Mouse (Mus musculus) thymus, postnatal 36 days (tissue): Measurements from ENCODE around the gene Fhad1.
"Not testable (repeated sequence)": the region's sequence is repeated elsewhere in the genome, so short reads cannot be mapped to it uniquely, and the experiment has no call there.

Source experiments
- DNase-seq, 2 experiments: peaks; one replicate each; pipeline ENCODE4 v3.0.0; 2022; ENCODE audit warnings: mixed read lengths in 2 of 2

Gene Fhad1

DNA sequence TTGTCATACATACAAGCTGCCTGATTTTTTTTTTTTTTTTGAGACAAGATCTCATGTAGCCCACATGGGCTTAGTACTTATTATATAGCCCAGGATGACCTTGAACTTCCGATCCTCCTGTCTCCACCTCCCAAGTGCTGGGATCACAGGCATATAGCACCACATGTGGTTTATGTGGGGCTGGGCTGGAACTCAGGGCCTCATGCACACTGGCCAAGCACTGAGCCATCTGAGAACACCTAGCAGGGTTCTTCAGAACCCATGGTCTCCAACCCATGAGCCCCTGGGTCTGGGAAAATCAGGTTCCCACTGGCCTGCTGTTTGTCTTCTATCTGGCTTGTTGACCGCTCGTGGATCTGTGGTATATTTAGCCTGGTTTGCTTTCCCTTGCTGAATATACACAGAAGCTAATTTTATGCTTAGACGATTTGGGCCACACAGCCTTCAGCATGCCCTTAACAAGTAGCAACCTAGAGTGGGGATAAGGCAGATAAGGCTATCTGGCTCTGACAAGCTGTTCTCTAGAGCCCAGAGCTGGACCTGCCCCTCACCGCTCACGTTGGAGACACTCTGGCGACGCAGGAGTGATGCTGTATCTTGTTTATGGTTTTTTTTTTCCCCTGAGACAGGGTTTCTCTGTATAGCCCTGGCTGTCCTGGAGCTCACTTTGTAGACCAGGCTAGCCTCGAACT is 24.9 kb upstream of the Fhad1 start:
- DNase-seq: no peak

GRCm38 (mm10) chr4:142037897-142038296 is 23.0 kb upstream of the Fhad1 start:
- no peak for DNase-seq

DNA sequence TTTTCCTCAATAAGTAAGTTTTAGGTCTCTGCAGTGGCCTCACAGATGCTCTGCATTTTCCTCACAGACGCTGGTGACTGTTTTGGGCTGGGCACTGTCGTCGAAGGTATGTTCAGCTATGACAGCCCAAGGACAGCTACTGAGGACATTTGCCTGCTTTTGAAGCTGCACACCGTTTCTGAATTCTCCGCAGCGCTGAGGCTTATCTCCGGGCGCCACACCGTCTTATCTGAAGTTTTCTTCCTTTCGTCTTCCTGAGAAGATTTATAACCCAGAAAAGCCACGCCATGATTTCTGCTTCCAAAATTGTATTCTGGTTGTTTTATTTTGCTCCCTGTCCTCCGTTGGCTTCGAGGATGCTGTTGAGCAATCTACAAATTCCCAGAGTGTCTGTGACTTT is 13.7 kb upstream of the Fhad1 start:
- DNase-seq: no peak

- DNase-seq: no peak
Observed at GRCm38 (mm10) chr4:142026965-142027364, 12.1 kb upstream of the Fhad1 start.

DNA sequence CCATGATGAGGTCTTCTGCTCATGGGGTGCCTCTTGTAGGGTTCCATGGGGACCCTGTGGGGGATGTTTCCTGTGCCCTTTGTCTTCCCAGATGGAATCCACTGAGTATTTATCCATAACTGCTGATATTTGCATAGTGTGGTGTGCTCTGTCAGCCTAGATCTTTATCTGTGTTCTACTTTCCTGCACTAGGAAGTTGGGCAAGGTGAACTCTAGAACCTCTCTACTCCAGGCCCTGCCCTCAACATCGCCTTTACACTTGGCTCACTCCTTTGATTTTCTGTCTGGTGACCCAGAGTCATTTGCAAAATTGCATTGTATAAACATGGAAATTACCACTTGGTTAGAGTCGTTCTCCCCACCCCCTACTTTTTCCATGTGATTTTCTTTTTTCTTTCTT is 9.7 kb upstream of the Fhad1 start:
- no peak for DNase-seq

GRCm38 (mm10) chr4:142023166-142023565 is 8.3 kb upstream of the Fhad1 start:
- no peak for DNase-seq

GRCm38 (mm10) chr4:142017686-142018085 is 2.8 kb upstream of the Fhad1 start:
- no peak for DNase-seq

GRCm38 (mm10) chr4:142011236-142011635 is 3.6 kb downstream of the Fhad1 start:
- no peak for DNase-seq

DNA sequence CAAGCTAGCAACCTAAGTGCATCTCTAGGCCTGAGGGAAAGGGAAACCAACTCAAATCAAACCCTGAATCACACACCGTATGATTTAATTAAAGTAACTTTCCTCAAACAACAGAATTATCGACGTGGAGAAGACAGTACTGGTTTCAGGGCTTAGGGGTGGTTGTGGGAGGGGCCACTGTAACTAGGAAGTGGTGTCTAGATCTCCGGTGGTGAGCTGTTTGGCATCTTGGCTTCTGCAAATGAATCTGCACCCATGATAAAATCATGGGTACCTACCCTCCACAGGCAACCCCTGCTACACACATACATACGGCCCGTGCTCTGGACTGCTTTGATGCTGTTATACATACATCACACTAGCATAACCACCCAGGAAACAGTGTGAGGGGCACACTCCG is 4.4 kb downstream of the Fhad1 start:
- DNase-seq: no peak

DNA sequence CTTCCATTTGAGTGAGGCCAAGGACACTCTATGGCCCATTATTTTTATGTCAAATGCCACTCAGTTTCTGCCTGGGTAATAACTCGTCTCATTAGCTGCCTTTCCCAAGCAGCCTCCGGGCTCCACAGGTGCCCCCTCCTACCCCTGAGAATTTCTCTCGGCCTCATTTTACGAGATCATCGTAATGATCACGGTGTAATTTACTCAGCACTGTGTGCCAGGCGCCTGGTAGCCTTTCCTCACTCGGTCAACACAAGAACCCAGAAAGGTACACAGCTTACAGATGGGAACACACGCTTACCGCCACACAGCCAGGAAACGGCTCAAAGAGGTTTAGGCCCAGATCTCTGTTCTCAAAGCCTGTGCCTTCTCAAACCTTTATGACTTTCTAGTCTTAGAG is 6.7 kb downstream of the Fhad1 start:
- no peak for DNase-seq

GRCm38 (mm10) chr4:142000581-142000980 is 14.3 kb downstream of the Fhad1 start:
- DNase-seq: no peak

DNA sequence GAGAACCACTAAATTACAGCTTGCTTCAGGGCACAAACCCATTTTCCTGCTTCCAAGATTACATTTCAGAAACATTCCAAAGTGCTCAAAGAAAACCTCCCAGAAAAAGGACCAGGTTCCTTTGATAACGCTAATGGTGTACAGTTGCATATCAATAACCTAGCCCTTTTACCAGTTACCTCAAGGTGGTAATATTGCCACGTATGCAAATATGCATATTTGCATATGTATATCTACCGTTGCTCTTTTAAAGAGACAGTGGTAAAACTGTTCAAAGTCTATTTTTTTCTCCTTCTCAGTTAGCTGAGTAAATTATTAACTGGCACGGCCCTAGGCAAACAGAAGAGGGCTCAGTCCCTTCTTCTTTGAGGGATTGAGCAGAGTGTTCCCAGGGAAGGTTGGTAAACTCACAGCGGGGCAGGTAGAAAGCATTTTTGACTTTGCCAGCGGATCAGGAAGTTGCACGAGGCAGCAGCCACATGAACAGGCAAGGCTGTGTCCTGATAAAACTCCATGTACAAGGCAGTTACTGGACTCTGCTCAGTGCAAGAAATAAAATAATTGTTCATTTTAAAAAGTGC is 15.3 kb downstream of the Fhad1 start:
- DNase-seq: no peak

DNA sequence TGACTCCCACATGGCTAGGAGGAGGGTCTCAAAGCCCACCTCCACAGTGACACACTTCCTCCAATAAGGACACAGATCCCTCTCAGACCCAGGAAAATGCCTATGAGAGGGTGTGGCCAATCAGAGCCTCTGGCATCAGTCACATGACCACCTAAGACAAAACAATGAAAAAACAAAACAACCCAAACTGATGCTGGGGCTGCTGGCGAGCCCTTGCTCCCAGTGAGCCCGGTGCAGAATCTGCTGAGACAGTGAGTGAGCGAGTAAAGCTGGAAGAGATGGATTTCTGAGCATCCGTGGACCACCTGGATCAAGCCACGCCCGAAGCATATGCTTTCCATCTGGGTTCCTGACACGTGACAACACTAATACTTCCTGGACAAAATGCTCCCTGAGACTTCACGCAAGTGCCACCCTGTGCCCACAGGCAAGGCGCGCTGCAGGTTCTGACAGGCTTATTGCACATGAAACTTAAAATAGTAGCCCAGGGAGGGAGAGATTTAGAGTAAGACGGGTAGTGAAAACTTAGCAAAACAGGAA is 16.5 kb downstream of the Fhad1 start:
- DNase-seq: peak; percentile 15 to 22

DNA sequence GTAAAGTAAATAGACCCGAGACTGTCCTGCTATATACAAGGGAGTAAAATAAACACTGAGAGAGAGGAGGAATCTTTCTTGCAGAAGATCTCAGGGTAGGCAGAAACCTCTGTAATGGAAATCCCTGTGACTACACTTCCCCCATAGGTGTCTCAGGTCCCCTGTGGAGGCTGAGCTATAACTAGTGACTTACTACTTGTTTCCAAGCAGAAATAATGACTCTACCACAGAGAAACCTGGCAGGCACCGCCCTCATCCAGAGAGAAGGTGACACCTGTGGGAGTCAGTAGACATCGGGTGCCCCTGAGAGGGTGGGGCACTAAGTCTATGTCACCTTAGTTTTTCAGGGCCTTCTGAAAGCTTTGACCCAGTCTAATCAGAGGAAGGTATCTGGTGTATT is 18.0 kb downstream of the Fhad1 start:
- DNase-seq: no peak

DNA sequence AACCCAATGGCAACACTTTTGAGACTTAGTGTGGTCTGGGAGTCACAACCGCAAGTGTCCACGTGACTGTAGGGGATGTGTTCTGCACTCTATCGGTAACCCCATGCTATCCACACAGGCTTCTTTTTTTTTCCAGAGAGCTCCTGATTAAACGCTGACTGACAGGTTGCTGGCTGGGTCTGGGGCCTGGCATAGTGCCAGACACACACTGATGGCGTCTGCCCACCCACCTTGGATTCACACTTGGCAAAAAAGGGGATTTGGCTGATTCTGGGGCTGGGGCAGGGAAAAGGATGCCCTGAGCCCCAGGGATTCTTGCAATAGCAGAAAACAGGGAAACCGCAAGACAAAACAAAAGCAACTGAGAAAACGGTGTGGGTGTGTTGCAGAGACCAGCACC is 18.8 kb downstream of the Fhad1 start:
- DNase-seq: no peak

DNA sequence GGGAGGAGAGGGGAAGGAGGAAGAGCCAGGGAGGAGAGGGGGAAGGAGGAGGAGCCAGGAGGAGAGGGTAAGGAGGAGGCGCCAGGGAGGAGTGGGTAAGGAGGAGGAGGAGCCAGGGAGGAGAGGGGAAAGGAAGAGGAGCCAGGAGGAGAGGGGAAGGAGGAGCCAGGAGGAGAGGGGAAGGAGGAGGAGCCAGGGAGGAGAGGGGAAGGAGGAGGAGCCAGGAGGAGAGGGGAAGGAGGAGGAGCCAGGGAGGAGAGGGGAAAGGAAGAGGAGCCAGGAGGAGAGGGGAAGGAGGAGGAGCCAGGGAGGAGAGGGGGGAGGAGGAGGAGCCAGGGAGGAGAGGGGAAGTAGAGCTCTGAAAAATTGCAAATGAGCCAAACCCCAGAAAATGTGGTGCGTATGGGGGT is 20.8 kb downstream of the Fhad1 start:
- not testable (repeated sequence) for DNase-seq

- DNase-seq: no peak
Observed at GRCm38 (mm10) chr4:141993347-141994061, 21.4 kb downstream of the Fhad1 start.

- DNase-seq: no peak
Observed at GRCm38 (mm10) chr4:141992530-141993204, 22.2 kb downstream of the Fhad1 start.

- no peak for DNase-seq
Observed at GRCm38 (mm10) chr4:141988178-141988577, 26.7 kb downstream of the Fhad1 start.

GRCm38 (mm10) chr4:141983689-141984088 is 31.2 kb downstream of the Fhad1 start:
- DNase-seq: no peak

DNA sequence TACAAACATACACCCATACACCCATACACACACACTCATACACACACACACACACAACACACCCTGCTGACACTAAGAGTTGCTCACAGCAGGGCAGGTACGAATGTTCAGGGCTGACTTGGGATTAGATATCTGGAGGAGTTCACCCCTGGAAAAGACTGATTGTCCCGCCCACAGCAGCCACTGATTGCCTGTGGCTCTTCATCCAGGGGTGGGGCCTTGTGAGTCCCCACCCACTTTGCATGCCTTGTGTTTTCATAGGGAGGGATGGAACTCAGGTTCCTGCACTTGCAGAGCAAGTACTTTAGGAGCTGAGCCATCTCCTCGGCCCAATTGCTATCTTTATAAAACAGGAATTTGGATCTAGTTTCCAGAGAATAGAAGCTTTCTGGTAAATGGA is 33.4 kb downstream of the Fhad1 start:
- no peak for DNase-seq

- no peak for DNase-seq
Observed at GRCm38 (mm10) chr4:141978582-141978981, 36.3 kb downstream of the Fhad1 start.

GRCm38 (mm10) chr4:141977346-141977745 is 37.5 kb downstream of the Fhad1 start:
- DNase-seq: no peak
